Mouse (Mus musculus): ENCODE measurements at regions not wholly inside any gene's neighbourhood (a gene's known extent, or its start where the extent isn't known, plus 50 kb on each side); places are given as distances from the start of the nearest gene placed in this dataset.

GRCm38 (mm10) chr1:183804295-183804694 lies 208.8 kb upstream of the Dusp10 start:
- Histone ChIP-seq H3K27me3 (ENCODE audit: control insufficient read depth, insufficient read depth, low read length, poor library complexity, severe bottlenecking) (no peaks in the 10 kb centered on the region), H3K36me3 (ENCODE audit: control insufficient read depth, insufficient read depth, low read length, poor library complexity, severe bottlenecking) (no peaks in the 10 kb centered on the region)
- DNase-seq (ENCODE audit: low read depth, low spot score) = no peak

DNA sequence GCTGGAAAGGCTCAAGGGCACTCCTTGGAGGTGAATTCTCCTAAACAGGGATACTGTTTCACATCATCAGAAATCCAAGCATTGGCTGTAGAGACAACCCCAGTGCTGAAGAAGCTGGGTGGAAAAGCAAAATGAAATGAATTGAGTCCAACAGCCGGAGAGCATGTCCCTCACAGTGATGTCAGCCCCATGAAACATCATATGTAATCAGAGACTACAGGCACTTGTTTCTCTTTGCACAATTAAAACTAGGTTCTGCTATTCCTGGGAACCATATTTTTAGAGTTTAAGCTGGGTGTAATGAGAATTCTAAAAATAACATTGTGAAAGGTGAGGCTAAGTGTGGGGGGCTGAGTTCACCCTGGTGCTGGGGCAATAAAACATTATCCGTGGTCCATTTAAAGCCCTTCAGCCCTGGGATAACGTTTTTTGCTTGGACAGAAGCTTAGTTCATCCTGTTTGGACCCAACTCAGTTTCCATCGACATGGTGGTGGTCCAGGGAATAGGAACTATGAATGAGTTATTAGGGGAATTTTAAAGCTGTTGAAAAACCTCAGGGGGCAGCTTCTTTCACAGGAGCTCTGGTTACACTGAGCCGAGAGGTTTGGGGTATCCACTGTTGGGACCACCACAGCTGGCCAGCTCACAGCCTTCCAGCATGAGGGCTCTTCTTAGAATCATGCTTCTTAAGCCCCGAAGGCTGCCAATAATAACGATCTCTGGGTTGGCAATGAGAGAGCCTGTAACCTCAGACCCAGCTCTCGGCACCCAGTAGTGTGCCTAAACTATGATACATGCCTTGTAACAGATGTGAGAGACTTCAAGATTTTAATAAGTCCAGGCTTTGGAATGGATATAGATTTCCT lies 206.0 kb upstream of the Dusp10 start:
- Histone ChIP-seq H3K27me3 (ENCODE audit: control insufficient read depth, insufficient read depth, low read length, poor library complexity, severe bottlenecking) (no peaks in the 10 kb centered on the region), H3K36me3 (ENCODE audit: control insufficient read depth, insufficient read depth, low read length, poor library complexity, severe bottlenecking) (no peaks in the 10 kb centered on the region)
- no peak for DNase-seq (ENCODE audit: low read depth, low spot score)

DNA sequence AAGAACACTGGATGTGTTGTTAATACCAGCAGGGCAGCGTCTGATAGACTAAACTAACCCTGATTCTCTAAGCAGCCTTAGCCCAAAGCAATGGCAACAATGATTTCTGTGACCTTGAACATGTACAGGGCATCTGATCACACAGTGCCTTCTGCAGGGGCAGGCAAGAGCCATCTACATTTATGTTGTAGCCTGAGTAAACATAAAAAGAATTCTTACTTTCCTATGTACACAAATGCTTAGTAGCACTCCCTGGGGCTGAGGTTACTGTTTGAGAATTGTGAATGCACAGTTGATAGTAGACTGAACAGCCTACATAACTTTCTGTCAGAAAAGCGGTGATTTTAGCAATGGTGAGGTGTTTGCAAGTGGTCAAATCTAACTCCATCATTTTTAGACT lies 204.9 kb upstream of the Dusp10 start:
- DNase-seq (ENCODE audit: low read depth, low spot score) = no peak
- no peaks in the 10 kb centered on the region for H3K27me3 ChIP-seq (ENCODE audit: control insufficient read depth, insufficient read depth, low read length, poor library complexity, severe bottlenecking)

DNA sequence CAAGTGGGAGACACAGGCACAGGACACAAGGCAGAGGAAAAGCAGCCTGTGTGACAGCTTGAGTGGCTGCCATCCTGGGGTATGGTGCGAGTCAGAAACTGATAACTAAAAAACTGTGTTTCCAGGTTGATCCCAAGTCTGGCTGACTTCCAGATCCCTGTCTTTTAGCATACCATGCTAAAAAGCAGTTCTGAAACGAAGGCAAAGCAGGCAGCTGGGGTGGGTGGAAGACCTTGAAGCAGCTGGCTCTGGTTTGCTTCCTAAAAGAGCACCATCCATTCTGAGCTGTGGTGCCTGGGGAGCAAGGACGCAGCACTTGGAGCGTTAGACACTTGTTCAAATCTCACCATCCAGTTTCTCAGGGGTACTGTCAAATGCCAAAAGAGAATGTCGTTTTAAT lies 192.5 kb upstream of the Dusp10 start:
- H3K27me3 ChIP-seq (ENCODE audit: control insufficient read depth, insufficient read depth, low read length, poor library complexity, severe bottlenecking) = no peaks in the 10 kb centered on the region
- H3K36me3 ChIP-seq (ENCODE audit: control insufficient read depth, insufficient read depth, low read length, poor library complexity, severe bottlenecking) = no peaks in the 10 kb centered on the region; the same call in 1 of the 2 replicates
- no peak for DNase-seq (ENCODE audit: low read depth, low spot score)

More for the DNA sequence above, 204.9 kb upstream of the Dusp10 start:
- no peaks in the 10 kb centered on the region for H3K36me3 ChIP-seq (ENCODE audit: control insufficient read depth, insufficient read depth, low read length, poor library complexity, severe bottlenecking)

- no peaks in the 10 kb centered on the region for H3K36me3 ChIP-seq (ENCODE audit: control insufficient read depth, insufficient read depth, low read length, poor library complexity, severe bottlenecking)
- no peak for DNase-seq (ENCODE audit: low read depth, low spot score)
These were observed 186.8 kb upstream of the Dusp10 start for GRCm38 (mm10) chr1:183826300-183826699.

DNA sequence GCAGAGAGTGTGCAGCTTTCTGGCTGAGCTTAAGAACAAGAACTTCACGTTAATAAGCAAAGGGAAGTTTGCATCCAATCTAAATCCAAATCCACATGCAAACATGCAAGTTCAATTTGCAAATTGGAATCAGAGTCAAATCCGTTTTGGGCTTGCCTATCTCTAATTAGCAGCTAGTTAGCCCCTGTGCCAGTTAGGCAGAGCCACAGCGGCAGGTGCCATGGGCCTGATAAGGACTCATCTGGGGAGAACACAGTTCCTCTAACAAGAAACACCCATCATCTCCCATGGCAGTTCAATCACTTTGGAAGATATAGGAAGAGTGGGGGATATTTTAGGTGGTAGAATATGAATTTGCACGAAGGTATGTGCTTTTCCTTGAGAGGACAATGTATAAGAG lies 168.0 kb upstream of the Dusp10 start:
- Histone ChIP-seq H3K36me3 (ENCODE audit: control insufficient read depth, insufficient read depth, low read length, poor library complexity, severe bottlenecking) (no peaks in the 10 kb centered on the region), H3K27me3 (ENCODE audit: control insufficient read depth, insufficient read depth, low read length, poor library complexity, severe bottlenecking) (no peaks in the 10 kb centered on the region)
- no peak for DNase-seq (ENCODE audit: low read depth, low spot score)

More at GRCm38 (mm10) chr1:183826300-183826699, 186.8 kb upstream of the Dusp10 start:
- no peaks in the 10 kb centered on the region for H3K27me3 ChIP-seq (ENCODE audit: control insufficient read depth, insufficient read depth, low read length, poor library complexity, severe bottlenecking)

GRCm38 (mm10) chr1:183853956-183854613 lies 159.0 kb upstream of the Dusp10 start:
- Histone ChIP-seq H3K36me3 (ENCODE audit: control insufficient read depth, insufficient read depth, low read length, poor library complexity, severe bottlenecking) (no peaks in the 10 kb centered on the region), H3K27me3 (ENCODE audit: control insufficient read depth, insufficient read depth, low read length, poor library complexity, severe bottlenecking) (no peaks in the 10 kb centered on the region)
- peak; percentile 43 for DNase-seq (ENCODE audit: low read depth, low spot score)

DNA sequence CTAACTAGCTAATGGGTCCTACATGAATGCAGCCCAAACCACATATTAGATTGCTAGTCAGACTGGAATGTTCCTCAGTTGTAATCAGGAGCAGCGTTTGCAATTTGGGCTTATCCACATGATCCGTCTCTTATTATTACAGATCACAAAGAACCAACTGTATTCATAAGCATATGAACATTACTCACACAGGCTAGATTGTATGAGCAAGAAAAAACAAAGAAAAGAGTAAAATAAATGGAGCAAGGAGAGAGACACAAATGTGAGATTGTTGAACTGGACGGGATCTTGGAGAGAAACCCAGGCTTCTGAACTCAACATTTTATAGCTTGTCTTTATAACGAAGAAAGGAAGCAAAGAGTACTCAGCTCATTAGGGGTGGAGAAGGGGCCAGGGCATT lies 148.0 kb upstream of the Dusp10 start:
- no peaks in the 10 kb centered on the region for H3K27me3 ChIP-seq (ENCODE audit: control insufficient read depth, insufficient read depth, low read length, poor library complexity, severe bottlenecking)
- no peak for DNase-seq (ENCODE audit: low read depth, low spot score)
- no peaks in the 10 kb centered on the region for H3K36me3 ChIP-seq (ENCODE audit: control insufficient read depth, insufficient read depth, low read length, poor library complexity, severe bottlenecking)

DNA sequence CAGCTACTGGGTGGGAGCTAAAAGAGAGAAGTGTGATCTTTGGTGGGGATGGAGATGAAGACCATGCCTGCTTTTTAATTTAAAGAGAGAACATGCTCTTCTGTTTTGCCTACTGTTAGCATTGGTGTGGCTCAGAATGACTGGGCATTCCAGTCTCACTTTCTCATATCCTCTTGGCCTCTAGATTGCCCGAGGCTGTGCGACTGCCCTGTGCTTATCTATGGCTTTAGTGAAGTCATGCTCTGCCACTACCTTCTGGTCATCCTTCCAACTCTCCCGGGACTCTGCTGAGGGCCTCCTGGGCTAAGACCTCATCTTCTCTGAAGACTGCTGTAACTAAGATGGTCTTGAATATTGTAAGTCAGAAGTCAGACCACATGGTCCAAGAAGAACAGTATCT lies 147.5 kb upstream of the Dusp10 start:
- H3K36me3 ChIP-seq (ENCODE audit: control insufficient read depth, insufficient read depth, low read length, poor library complexity, severe bottlenecking) = no peaks in the 10 kb centered on the region
- DNase-seq (ENCODE audit: low read depth, low spot score) = no peak
- H3K27me3 ChIP-seq (ENCODE audit: control insufficient read depth, insufficient read depth, low read length, poor library complexity, severe bottlenecking) = no peaks in the 10 kb centered on the region

DNA sequence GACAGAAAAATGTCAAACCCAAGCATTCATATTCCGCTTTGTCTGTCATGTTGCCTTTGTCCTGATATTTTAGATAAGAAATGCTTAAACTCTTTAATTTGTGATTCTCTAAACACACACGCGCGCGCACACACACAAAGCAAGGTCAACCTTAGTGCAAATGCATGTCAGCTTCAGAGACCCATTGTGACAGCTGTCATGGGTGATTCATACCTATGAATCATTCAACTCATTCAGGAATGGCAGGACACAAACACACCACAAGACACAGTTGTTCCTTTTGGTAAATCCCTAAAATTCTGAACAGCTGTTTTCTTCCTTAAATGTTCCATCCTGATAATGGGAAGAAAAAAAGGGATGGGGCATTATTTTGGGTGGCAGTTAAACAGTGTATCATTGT lies 144.1 kb upstream of the Dusp10 start:
- no peaks in the 10 kb centered on the region for H3K36me3 ChIP-seq (ENCODE audit: control insufficient read depth, insufficient read depth, low read length, poor library complexity, severe bottlenecking)
- H3K27me3 ChIP-seq (ENCODE audit: control insufficient read depth, insufficient read depth, low read length, poor library complexity, severe bottlenecking) = no peaks in the 10 kb centered on the region
- DNase-seq (ENCODE audit: low read depth, low spot score) = no peak

- no peaks in the 10 kb centered on the region for H3K27me3 ChIP-seq (ENCODE audit: control insufficient read depth, insufficient read depth, low read length, poor library complexity, severe bottlenecking)
- H3K36me3 ChIP-seq (ENCODE audit: control insufficient read depth, insufficient read depth, low read length, poor library complexity, severe bottlenecking) = no peaks in the 10 kb centered on the region
- no peak for DNase-seq (ENCODE audit: low read depth, low spot score)
These were observed 117.2 kb upstream of the Dusp10 start for GRCm38 (mm10) chr1:183895936-183896335.

GRCm38 (mm10) chr1:183898091-183898490 lies 115.0 kb upstream of the Dusp10 start:
- DNase-seq (ENCODE audit: low read depth, low spot score) = no peak
- no peaks in the 10 kb centered on the region for H3K36me3 ChIP-seq (ENCODE audit: control insufficient read depth, insufficient read depth, low read length, poor library complexity, severe bottlenecking)
- H3K27me3 ChIP-seq (ENCODE audit: control insufficient read depth, insufficient read depth, low read length, poor library complexity, severe bottlenecking) = no peaks in the 10 kb centered on the region

DNA sequence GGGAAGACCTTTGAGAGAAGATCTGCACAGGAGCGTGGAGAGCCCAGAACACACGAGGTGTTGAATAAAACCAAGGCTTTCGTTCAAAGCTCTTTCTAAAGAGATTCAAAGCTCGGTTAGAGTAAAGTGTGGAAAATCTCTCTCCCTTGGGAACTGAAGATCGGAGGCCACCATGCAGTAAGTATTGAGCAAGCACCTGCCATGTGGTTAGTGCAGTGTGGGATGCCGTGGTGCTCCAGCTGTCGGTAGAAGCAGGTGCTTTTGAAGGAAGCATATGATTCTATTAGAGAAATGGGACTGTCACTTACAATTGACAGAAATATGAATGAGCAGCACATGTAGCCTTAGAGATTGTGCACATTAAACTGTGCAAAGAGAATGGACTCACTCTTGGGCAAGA lies 108.5 kb upstream of the Dusp10 start:
- H3K36me3 ChIP-seq (ENCODE audit: control insufficient read depth, insufficient read depth, low read length, poor library complexity, severe bottlenecking) = no peaks in the 10 kb centered on the region
- H3K27me3 ChIP-seq (ENCODE audit: control insufficient read depth, insufficient read depth, low read length, poor library complexity, severe bottlenecking) = no peaks in the 10 kb centered on the region
- peak; percentile 33 for DNase-seq (ENCODE audit: low read depth, low spot score)

GRCm38 (mm10) chr1:183905345-183906142 lies 107.6 kb upstream of the Dusp10 start:
- H3K36me3 ChIP-seq (ENCODE audit: control insufficient read depth, insufficient read depth, low read length, poor library complexity, severe bottlenecking) = no peaks in the 10 kb centered on the region
- no peaks in the 10 kb centered on the region for H3K27me3 ChIP-seq (ENCODE audit: control insufficient read depth, insufficient read depth, low read length, poor library complexity, severe bottlenecking)
- peak; percentile 18 for DNase-seq (ENCODE audit: low read depth, low spot score)

DNA sequence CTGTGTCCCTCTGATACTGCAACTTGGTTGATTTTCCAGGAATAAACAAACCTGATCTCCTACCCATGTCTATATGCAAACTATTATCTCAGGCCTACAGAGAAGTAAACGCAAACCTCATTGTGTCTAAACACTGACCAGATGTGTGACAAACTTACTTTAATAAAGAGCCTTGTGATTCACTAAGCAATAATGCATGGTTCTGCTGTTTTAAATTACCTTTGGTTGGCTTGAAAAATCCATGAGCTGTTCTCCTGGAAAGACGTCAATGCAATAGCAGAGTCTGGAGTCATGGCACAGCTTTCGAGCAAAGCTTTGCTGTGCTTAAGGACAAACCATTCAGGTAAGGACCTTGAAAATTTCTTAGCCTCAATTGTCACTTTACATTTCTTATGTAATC lies 95.4 kb upstream of the Dusp10 start:
- H3K27me3 ChIP-seq (ENCODE audit: control insufficient read depth, insufficient read depth, low read length, poor library complexity, severe bottlenecking) = no peaks in the 10 kb centered on the region
- H3K36me3 ChIP-seq (ENCODE audit: control insufficient read depth, insufficient read depth, low read length, poor library complexity, severe bottlenecking) = no peaks in the 10 kb centered on the region
- no peak for DNase-seq (ENCODE audit: low read depth, low spot score)
